Mouse (Mus musculus): Measurements from ENCODE around the gene Bsn.

DNA sequence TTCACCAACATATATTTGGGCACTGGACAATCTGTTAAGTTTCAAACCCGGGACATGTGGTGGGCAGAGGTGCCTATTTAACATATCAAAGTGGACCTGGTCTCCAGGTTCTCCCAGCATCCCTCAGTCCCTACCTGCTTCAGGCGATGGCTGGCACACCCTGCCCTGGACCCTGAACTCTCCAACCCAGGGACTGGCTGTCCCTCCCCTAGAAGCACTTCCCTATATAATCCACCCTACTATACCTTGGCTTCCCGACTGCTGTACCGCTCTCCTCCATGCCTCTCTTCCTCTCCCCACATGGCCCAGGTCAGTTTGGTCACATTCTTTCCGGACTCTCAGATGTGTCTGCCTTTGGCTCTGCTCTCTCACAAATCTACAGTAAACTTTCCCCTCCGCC is 44.4 kb downstream of the Bsn start:
- TF ChIP-seq CTCF (IDR thresholded peaks at IDR 0.05; ENCODE audit: low read depth) (no peak), EP300 (IDR thresholded peaks at IDR 0.05; ENCODE audit: low read depth) (no peak)
